Mouse (Mus musculus) CH12F3 (cell line): ENCODE measurements around the gene Gm4737.
"Not testable (repeated sequence)": the region's sequence is repeated elsewhere in the genome, so short reads cannot be mapped to it uniquely, and the experiment has no call there.

Experiments used
- in situ Hi-C: fragments of 300-500 bp; cut with MboI; formaldehyde crosslinking; loops from 2 replicates; pipeline ENCODE4 v1.14.3; 2020; ENCODE audit warnings: low sequenced_read_pairs

The Gm4737 gene

GRCm38 (mm10) chr16:46154832-46155231 is at the start of gene Gm4737:
TSS of gene Gm4737 (minus strand) at chr16:46155077.
- in situ Hi-C loops: not testable (repeated sequence)

- in situ Hi-C loops: no loop called here
Measured at GRCm38 (mm10) chr16:46195792-46196191, 40.9 kb upstream of the Gm4737 start.

GRCm38 (mm10) chr16:46183096-46183495 is 28.2 kb upstream of the Gm4737 start:
- in situ Hi-C loops: no loop called here

DNA sequence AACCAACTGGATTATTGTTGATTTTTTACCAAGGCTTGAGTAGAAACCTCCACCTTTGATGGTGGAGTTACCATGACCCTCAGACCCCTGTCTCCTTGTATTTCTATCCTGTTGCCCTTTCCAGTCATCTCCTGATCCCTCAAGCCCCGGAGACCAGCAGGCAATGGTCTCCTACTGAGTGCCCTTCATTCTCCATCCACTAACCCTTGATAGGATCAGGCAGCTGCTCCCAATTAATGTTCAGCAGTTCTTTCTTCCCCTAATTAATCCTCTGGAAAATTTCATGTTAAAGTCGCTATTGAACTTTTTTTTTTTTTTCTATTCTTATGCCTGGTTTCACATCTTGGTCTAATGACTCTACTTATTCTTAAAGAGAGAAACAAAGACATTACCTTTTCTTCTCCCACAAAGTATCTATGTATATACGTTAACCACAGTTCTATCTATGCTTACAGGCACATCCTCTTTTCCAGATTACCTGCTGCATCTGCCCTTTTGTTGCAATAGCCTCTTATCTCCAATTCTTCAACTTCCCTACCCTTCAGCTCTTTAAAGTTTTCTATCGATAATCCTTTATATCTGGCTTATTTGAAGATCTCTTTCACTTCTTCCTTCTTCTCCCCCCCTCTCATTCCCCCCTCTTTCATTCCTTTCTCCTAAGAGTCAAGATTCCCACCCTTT is 23.4 kb upstream of the Gm4737 start:
- in situ Hi-C loops: no loop called here

DNA sequence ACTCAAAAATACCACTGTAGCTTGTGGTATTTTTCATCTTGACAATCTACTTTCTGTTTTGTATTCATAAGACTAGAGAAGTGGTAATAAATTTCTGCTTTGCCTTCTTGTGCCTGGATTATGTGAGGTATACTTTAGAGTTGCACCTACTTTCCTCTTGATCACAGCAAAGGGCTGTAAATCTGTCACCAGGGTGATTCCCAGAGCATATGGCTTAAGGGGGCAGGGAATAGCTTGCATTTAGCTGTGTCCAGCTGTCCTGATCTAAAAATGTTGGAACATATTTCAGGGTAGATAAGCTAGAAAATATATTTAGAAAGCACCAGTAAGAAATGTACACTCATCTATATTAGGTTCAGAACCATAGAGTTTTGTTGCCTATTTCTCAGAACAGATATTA is 18.2 kb upstream of the Gm4737 start:
- in situ Hi-C loops: no loop called here

GRCm38 (mm10) chr16:46166971-46167370 is 12.1 kb upstream of the Gm4737 start:
- in situ Hi-C loops: no loop called here

GRCm38 (mm10) chr16:46165305-46165704 is 10.4 kb upstream of the Gm4737 start:
- in situ Hi-C loops: no loop called here

DNA sequence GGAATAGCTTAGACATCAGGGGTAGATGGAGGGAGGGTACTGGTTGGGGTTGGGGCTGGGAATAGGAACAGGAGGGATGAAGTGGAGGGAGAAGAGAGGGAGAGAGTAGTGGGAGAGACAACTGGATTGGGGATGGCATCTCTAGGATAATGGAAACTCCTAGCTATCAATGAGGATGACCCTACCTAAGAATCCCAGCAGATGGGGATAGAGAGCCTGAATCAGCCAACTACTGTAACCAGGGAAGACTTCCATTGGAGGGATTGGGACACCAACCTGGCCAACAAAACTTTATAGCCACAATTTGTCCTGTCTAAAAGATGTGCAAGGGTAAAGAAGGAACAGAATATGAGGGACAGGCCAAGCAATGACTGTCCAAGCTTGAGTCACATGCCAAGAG is 3.7 kb downstream of the Gm4737 start:
- in situ Hi-C loops: no loop called here

DNA sequence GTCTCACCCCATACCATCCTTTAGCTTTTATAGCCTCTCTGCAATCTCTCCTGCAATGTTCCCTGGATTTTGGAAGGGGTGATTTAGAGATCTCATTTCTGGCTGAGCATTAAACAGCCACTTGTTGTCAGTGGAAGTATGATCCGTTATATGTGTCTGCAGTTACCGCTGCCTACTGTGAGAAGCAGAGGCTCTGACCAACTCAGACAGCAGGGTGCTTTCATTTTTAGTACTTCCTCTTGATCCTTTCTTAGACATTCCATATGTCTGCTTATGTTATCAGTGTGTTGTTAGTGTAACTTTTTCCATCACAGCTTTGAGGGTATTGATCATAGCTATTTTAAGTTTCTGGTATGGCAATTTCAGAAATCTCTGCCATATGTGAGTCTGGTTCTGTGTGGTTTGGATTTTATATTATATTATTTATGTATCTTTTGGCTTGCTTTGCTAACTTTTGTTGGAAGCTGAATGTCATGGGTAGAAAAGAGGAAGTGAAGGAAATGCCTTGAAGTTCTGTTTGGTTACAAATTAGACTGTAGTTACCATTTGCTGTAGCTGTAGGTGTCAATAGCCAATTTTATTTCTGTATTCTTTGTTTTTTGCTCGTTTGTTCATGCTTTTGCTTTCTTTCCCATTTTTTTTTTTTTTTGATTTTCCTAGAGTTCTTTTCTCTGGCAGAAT is 6.1 kb downstream of the Gm4737 start:
- in situ Hi-C loops: no loop called here

DNA sequence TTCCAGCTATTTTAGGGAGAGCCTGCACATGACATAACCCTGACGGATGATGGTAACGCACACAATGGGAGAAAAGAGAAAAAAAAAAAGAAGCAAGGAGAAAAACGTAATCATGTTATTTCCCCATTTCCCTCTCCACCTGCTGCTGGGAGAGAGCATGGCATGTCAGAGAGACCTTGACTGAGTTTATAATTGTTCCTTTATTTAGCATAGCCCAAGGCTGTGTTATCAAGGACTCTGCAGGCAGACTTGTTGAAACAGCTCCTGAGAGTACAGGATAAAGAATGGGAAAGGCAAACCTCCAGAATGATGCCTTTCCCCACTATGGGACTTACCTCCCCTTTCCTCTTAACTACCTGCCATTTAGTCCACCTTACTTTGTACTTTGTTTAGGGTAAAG is 7.9 kb downstream of the Gm4737 start:
- in situ Hi-C loops: no loop called here

DNA sequence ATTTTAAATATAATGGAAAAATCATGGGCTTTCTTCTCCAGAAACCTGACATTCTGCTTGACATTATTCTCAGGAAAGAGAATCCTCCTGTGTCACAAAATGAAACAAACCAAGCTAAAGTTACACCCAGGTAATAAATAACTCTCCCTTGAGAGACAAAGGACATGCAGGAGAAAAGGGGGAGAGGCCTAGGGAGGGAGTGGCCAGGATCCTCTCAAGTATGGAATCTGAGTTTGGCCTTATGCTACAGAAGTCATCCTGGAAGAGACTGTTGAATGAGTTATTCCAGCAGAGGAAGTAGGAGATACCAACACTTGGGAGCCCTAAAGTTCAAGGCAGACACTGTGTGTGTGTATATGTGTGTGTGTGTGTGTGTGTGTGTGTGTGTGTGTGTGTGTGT is 32.6 kb downstream of the Gm4737 start:
- in situ Hi-C loops: no loop called here

DNA sequence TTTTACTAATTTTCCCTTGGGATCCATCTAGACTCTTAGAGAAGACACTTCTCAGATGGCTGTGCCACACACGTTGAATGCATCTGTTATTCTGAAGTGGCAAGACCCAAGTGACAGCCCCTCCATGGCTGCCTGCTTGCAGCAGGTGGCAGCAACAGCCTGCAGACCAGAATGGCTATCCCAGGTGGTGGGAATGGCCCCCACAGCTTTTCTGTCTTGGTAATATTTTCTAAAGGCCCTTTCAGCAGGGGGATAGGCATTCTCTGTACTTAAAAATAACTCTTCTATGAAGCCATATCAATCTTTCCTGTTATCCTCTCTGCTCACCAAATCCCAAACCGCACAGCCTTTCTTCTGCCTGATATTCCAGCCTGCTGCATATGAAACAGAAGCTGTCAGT is 33.5 kb downstream of the Gm4737 start:
- in situ Hi-C loops: no loop called here

DNA sequence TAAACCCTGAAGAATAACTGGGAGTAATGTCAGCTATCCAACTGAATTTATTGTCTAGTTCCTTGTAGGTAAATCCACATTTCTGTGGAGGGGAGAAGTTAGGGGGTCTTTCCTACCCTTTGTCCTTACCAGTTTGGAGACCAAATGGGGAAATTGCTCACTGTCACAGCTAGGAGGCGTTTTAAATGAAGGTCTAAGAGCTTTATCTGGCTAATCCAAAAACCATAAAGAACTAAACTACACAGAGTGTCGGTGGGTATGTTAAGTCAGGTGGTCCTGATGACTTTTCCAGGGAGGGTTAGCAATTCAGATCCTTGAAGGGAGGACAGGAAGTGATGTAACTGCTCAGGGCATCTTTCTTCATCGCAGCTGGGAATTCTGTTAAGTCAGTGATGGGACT is 34.3 kb downstream of the Gm4737 start:
- in situ Hi-C loops: no loop called here

GRCm38 (mm10) chr16:46120020-46120419 is 34.9 kb downstream of the Gm4737 start, which contains the start of gene Cd96:
TSS of gene Cd96 (minus strand) at chr16:46120251.
- in situ Hi-C loops: no loop called here

- in situ Hi-C loops: no loop called here
Measured at GRCm38 (mm10) chr16:46117645-46118044, 37.2 kb downstream of the Gm4737 start.

DNA sequence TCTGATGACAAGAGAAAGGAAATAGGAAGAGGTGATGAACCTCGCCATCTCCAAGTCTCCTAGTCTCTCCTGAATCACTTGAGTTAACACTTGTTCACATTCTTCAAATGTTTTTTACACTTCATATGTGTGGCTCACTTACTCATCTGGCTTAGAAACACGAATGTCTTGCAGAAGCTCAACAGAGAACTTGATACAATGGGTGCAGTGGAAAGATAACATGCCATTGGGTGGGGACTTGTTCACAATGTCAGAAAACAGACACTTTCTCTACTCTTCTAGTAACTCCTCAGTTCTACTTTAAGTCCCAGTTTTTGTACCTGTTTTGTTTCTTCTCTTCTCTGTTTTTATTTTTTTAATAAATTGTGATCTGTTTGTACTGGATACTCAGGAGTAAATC is 40.1 kb downstream of the Gm4737 start:
- in situ Hi-C loops: no loop called here

DNA sequence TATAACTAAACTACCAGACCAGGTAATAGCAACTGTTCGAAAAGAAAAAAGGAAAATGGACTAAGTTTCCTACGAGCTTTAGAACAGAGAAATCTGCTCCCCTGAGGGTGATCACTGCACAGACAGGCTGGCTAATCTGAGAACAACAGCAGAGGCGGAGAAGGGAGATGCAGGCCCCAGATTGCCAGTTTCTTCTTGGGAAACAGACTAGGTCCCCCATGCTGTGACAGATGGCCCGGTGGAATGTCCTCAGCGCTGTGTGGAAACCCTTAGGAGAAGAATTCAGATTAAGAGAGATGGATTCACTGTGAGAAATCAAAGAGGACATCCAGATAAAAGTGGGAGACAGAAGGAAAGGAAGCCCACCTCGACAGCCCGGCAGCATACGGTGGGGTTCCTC is 45.3 kb downstream of the Gm4737 start:
- in situ Hi-C loops: no loop called here

DNA sequence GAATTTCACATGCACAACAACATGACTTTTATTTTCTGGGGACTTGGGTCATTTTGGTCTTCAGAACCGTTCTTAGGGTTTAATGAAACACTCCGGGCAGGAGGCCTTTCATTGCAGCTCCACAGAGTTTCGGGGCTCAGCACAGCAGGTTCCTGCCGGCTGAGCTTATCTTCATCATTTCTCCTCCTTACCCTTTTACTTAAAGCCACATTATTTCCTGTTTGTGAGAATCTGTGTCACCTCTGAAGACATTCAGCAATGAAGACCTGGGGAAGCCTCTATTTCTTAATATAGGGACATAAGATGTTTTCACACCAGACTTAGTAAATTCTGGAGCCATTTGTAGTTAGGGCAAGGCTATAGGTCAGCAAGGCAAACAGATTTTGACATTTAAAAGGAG is 47.4 kb downstream of the Gm4737 start:
- in situ Hi-C loops: no loop called here

GRCm38 (mm10) chr16:46104491-46104890 is 50.4 kb downstream of the Gm4737 start:
- in situ Hi-C loops: no loop called here
